Mouse (Mus musculus): ENCODE data around the gene Cacna1d.

Gene Cacna1d

GRCm38 (mm10) chr14:30018846-30019245 lies 472.4 kb downstream of the Cacna1d start:
- no peaks in the 10 kb centered on the region for H3K36me3 ChIP-seq (ENCODE audit: control insufficient read depth, insufficient read depth, low read length, poor library complexity, severe bottlenecking)
- no peaks in the 10 kb centered on the region for H3K27me3 ChIP-seq (ENCODE audit: control insufficient read depth, insufficient read depth, low read length, poor library complexity, severe bottlenecking)
- DNase-seq (ENCODE audit: low read depth, low spot score), result no peak

DNA sequence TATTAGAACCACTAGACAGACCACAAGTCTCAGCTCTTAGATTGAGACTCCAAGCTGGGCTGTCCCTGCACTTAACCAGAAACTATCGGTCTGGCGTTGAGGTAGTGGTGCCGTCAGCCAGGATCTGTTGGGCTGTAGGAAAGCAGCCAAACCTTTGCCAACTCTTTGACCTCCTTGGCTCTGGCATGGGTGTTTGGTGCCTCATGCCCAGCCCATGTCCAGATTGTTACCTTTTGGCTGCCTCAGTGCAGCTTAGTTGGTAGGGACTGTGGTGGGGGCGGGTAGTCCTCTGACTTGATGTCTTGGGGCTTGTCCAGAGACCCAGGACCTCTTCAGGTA lies 472.8 kb downstream of the Cacna1d start:
- DNase-seq (ENCODE audit: low read depth, low spot score), result no peak
- Histone ChIP-seq H3K36me3 (ENCODE audit: control insufficient read depth, insufficient read depth, low read length, poor library complexity, severe bottlenecking) (no peaks in the 10 kb centered on the region), H3K27me3 (ENCODE audit: control insufficient read depth, insufficient read depth, low read length, poor library complexity, severe bottlenecking) (no peaks in the 10 kb centered on the region)

DNA sequence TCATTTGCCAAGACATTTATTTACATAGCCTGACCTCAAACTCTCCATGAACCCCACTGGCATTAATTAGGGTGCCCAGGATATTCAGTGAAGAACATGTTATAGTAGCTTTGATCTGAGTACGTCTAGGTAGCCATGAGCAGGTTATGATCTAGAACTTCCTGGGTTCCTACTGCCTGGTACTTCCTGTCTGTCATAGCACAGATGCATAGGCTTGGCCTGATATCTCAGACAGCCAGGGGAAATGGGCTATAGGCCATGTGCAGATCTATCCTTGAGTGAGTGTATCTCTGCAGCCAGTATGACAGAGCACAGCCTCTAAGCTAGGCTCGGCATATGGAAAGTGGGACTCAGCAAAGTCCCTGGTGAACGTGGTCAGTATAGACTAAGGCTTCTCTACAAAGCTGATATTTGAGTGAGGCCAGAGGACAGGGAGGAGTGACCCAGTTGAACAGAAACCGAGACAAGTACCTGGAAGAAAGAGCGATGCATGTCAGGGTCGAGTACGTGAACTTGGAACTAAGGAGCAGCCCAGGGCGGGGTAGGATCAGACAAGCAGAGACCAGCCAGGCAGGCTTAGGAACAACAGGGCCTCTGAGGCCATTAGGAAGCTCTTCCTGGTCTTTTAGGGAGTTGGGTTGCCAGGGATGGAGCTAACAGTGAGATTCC lies 473.3 kb downstream of the Cacna1d start:
- H3K27me3 ChIP-seq (ENCODE audit: control insufficient read depth, insufficient read depth, low read length, poor library complexity, severe bottlenecking), result no peaks in the 10 kb centered on the region
- DNase-seq (ENCODE audit: low read depth, low spot score), result no peak
- no peaks in the 10 kb centered on the region for H3K36me3 ChIP-seq (ENCODE audit: control insufficient read depth, insufficient read depth, low read length, poor library complexity, severe bottlenecking)

- DNase-seq (ENCODE audit: low read depth, low spot score), result no peak
- Histone ChIP-seq H3K27me3 (ENCODE audit: control insufficient read depth, insufficient read depth, low read length, poor library complexity, severe bottlenecking) (no peaks in the 10 kb centered on the region), H3K36me3 (ENCODE audit: control insufficient read depth, insufficient read depth, low read length, poor library complexity, severe bottlenecking) (no peaks in the 10 kb centered on the region)
These were observed 474.6 kb downstream of the Cacna1d start for GRCm38 (mm10) chr14:30016666-30017065.

- no peaks in the 10 kb centered on the region for H3K27me3 ChIP-seq (ENCODE audit: control insufficient read depth, insufficient read depth, low read length, poor library complexity, severe bottlenecking)
- DNase-seq (ENCODE audit: low read depth, low spot score), result peak; percentile 8
- H3K36me3 ChIP-seq (ENCODE audit: control insufficient read depth, insufficient read depth, low read length, poor library complexity, severe bottlenecking), result no peaks in the 10 kb centered on the region
These were observed 476.2 kb downstream of the Cacna1d start for GRCm38 (mm10) chr14:30015008-30015407.

DNA sequence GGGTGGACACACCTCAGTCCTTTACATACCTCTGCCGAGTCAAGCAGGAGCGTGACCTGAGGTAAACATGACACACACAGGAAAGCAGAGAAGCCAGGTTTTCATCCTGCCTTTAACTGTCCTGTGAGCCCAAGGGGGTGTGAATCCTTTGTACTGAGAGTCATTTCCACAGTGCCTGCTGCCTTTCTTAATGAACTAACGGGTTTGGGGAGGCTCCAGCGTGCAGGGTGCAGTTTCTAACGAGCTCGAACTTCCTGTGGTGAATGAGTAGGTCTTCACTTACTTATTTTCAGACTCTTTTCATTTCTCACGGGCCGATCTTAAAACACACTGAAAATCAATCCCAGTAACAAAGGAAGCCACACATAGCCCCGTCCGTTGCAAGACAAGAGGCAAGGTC lies 476.8 kb downstream of the Cacna1d start:
- Histone ChIP-seq H3K27me3 (ENCODE audit: control insufficient read depth, insufficient read depth, low read length, poor library complexity, severe bottlenecking) (no peaks in the 10 kb centered on the region), H3K36me3 (ENCODE audit: control insufficient read depth, insufficient read depth, low read length, poor library complexity, severe bottlenecking) (no peaks in the 10 kb centered on the region)
- DNase-seq (ENCODE audit: low read depth, low spot score), result no peak

GRCm38 (mm10) chr14:30011886-30012560 lies 479.2 kb downstream of the Cacna1d start:
- Histone ChIP-seq H3K27me3 (ENCODE audit: control insufficient read depth, insufficient read depth, low read length, poor library complexity, severe bottlenecking) (no peaks in the 10 kb centered on the region), H3K36me3 (ENCODE audit: control insufficient read depth, insufficient read depth, low read length, poor library complexity, severe bottlenecking) (no peaks in the 10 kb centered on the region)
- DNase-seq (ENCODE audit: low read depth, low spot score), result no peak

DNA sequence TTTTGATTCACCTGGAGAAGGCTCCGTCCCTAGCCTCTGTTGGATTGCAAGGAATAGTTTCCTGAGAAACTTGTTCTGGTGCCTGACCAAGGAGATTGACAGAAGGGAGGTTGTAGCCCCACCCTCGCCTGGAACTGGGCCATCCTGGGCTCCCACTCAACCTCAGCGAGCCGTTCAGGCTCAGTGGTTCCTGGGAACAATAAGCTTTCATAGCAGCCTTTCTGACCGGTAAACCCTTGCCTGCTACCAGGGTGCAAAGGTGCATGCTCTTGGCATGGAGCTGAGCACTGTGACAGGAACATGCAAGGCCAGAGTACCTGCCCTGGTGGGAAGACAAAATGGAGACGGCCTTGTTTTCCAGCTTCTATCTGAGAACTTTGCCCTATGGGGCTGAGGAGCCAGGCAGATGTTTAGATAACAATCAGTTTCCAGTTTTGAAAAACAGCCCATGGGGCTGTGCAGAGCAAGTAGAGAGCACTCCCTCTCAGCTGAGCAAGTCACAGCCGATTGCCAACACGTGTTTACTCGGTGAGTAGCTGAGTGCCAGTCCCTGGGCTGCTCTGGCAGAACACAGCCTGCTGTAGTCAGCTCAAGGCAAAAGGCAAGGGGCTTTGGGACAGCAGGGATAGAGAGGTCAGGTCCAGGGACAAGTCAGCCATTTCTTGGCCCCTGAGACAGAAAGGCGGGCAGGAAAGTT lies 481.2 kb downstream of the Cacna1d start:
- H3K27me3 ChIP-seq (ENCODE audit: control insufficient read depth, insufficient read depth, low read length, poor library complexity, severe bottlenecking), result no peaks in the 10 kb centered on the region
- DNase-seq (ENCODE audit: low read depth, low spot score), result no peak
- no peaks in the 10 kb centered on the region for H3K36me3 ChIP-seq (ENCODE audit: control insufficient read depth, insufficient read depth, low read length, poor library complexity, severe bottlenecking)

DNA sequence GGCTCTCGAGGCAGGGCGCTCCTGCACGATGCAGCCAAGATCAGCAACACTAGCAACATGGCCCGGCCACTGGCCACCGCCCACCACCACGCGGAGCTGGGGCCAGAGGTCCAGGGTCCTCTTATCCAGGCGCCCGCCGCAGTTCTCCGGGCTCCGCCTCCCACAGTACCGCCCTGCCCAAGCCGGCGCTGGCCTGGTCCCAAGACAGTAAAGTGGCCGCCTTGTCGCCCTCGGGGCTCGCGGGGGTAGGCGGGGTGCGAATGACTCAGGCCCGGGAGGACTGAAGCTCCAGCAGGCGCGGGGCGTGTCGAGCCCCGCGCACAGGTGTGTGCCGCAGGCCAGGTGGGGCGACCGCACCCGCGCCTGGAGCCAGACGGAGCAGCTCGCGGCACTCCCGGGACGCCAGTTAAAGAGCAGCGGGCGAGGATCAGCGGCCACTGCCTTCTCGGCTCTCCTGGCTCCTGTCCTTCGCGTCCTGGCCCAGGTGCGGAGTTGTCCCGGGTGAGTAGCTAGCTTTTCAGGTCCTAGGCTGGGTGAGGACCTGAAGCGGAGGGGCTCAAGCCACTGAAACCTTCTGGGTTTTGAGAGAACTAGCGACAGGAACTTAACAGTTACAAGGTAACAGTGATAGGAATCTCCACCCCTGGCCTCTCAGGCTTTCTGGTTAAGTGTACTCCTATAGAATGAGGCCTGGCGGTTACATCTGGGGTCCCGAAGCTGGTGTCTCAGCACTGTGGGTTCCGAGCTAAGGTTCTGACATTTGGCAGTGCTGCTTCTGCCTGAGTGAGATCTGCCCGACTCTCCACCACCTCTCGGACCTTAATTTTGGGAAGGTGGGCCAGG lies 482.3 kb downstream of the Cacna1d start, which contains the start of the genes Il17rb and Chdh:
Gene Il17rb, minus strand, starts transcription at position 164 of the 843 bp plus-strand sequence.
Gene Chdh, plus strand, starts transcription at position 291 of the 843 bp plus-strand sequence.
- H3K36me3 ChIP-seq (ENCODE audit: control insufficient read depth, insufficient read depth, low read length, poor library complexity, severe bottlenecking), result no peaks in the 10 kb centered on the region
- no peaks in the 10 kb centered on the region for H3K27me3 ChIP-seq (ENCODE audit: control insufficient read depth, insufficient read depth, low read length, poor library complexity, severe bottlenecking)
- no peak for DNase-seq (ENCODE audit: low read depth, low spot score)

- no peak for DNase-seq (ENCODE audit: low read depth, low spot score)
- H3K36me3 ChIP-seq (ENCODE audit: control insufficient read depth, insufficient read depth, low read length, poor library complexity, severe bottlenecking), result no peaks in the 10 kb centered on the region
- H3K27me3 ChIP-seq (ENCODE audit: control insufficient read depth, insufficient read depth, low read length, poor library complexity, severe bottlenecking), result no peaks in the 10 kb centered on the region
These were observed 491.8 kb downstream of the Cacna1d start for GRCm38 (mm10) chr14:29999475-29999811.

DNA sequence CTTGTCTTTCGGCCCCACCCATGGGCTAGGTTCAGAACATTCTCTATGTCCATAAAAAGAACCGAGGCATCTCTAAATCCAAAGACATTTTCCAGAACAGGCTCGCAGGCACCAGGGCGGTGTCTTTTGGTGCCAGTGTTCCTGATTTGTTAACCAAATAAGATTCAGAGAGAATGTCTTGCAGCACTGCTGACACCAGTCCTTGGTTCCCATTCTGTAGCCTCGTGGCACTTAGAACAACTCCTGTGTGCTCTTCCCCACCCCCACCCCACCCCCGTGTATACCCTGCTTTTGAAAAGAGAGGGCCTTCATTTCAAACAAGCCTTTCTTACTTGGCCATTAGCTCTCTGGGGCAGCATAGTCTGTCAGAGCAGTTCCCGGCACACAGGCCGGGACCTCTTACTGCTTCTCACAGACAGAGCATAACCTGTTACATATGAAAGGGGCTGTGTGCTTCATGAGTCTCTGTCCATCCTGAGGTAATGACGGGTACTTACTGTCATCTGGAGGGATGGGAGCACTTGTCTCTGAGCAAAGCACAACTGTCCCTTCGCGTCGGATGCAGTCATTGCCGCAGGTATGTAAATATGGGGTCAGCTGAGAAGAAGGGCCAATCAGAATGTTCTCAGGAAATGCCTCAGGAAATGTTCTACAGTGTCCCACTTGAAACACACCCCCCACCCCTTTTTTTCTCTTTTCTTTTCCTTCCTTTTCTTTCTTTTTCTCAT lies 492.3 kb downstream of the Cacna1d start:
- DNase-seq (ENCODE audit: low read depth, low spot score), result no peak
- Histone ChIP-seq H3K27me3 (ENCODE audit: control insufficient read depth, insufficient read depth, low read length, poor library complexity, severe bottlenecking) (no peaks in the 10 kb centered on the region), H3K36me3 (ENCODE audit: control insufficient read depth, insufficient read depth, low read length, poor library complexity, severe bottlenecking) (peaks cover 2% of the 10 kb centered on the region; the same call in 1 of the 2 replicates)

- no peak for DNase-seq (ENCODE audit: low read depth, low spot score)
- Histone ChIP-seq H3K36me3 (ENCODE audit: control insufficient read depth, insufficient read depth, low read length, poor library complexity, severe bottlenecking) (peaks cover 2% of the 10 kb centered on the region; the same call in 1 of the 2 replicates), H3K27me3 (ENCODE audit: control insufficient read depth, insufficient read depth, low read length, poor library complexity, severe bottlenecking) (no peaks in the 10 kb centered on the region)
These were observed 493.9 kb downstream of the Cacna1d start for GRCm38 (mm10) chr14:29997345-29997744.

DNA sequence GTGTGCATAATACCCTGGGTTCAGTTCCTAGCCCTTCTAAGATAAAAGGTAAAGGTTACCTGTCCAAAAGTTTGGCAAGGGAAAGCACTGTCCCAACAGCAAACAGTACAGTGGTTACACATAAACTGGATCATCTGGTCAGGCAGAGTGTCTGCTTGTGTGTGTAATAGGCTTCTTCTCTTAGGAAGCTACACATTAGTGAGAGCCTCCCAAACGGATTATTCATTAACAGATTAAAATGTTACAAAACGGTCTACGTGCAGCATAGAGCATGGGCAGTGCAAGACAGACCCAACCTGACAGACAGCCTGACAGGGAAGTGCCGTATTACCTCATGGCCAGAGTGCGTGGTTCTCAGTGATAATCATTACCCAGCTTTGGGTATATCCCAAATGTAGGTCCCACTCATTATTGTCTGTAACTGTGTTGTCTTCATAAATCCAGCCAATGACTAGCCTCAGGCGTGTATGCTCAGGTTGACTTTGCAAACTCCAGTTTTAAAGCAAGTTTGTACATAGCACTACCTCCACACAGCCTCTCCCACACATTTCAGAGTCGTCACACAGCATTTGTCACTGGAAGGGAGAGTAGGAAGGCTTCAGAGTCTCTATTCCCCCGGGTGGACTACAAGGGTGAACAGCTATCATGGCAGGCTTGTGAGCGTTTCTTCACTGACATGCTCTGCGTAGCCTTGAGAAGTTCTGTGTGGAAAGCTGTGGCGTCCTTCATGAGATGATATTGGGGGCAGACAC lies 495.1 kb downstream of the Cacna1d start:
- Histone ChIP-seq H3K27me3 (ENCODE audit: control insufficient read depth, insufficient read depth, low read length, poor library complexity, severe bottlenecking) (no peaks in the 10 kb centered on the region), H3K36me3 (ENCODE audit: control insufficient read depth, insufficient read depth, low read length, poor library complexity, severe bottlenecking) (peaks cover 7% of the 10 kb centered on the region)
- DNase-seq (ENCODE audit: low read depth, low spot score), result no peak

Data from splenic B cell, adult 2 months (primary cell).